Mouse (Mus musculus) myocyte (in vitro differentiated cells): ENCODE results near the gene Itpkc. TPM values are rescaled to one million over a fixed set of nuclear protein-coding genes. Genes with fewer than 3 reads are reported as not detected.

ENCODE experiments used
- H3K27me3 ChIP-seq: one replicate; pipeline ENCODE4 v1.6.1; 2011; ENCODE audit not compliant: control insufficient read depth, insufficient read depth, insufficient read length
- H3K36me3 ChIP-seq: one replicate; pipeline ENCODE4 v1.6.1; 2011; ENCODE audit not compliant: control insufficient read depth, insufficient read depth
- H3K4me2 ChIP-seq: one replicate; pipeline ENCODE4 v1.6.1; 2011; ENCODE audit warnings: low read depth, control low read depth
- H3K4me3 ChIP-seq: one replicate; pipeline ENCODE4 v1.5.1; 2011; ENCODE audit warnings: mild to moderate bottlenecking, control low read depth, moderate library complexity
- H3K79me2 ChIP-seq: one replicate; pipeline ENCODE4 v1.6.1; 2011; ENCODE audit not compliant: control insufficient read depth, insufficient read depth
- H3ac ChIP-seq: one replicate; pipeline ENCODE4 v1.6.1; 2011; ENCODE audit not compliant: control insufficient read depth, insufficient read length
- CEBPB ChIP-seq: IDR thresholded peaks from 2 replicates; pipeline ENCODE4 v1.6.1; 2011; ENCODE audit warnings: mild to moderate bottlenecking, moderate library complexity; ENCODE audit not compliant: poor library complexity, insufficient read depth, severe bottlenecking
- E2F4 ChIP-seq: IDR thresholded peaks from one replicate; pipeline ENCODE4 v1.6.1; 2011; ENCODE audit warnings: mild to moderate bottlenecking, control low read depth, moderate library complexity; ENCODE audit not compliant: insufficient read depth
- MAX ChIP-seq: IDR thresholded peaks from one replicate; pipeline ENCODE4 v1.6.1; 2011; ENCODE audit warnings: low read depth, mild to moderate bottlenecking, control low read depth
- MYOD1 ChIP-seq, 3 experiments: IDR thresholded peaks; one replicate each; pipeline ENCODE4 v1.6.1; 2011; ENCODE audit warnings: control low read depth in 2 of 3, low read depth in 2 of 3, mild to moderate bottlenecking in 2 of 3, moderate library complexity in 1 of 3; ENCODE audit not compliant: insufficient read length in 2 of 3, control insufficient read depth in 1 of 3
- MYOG ChIP-seq, 3 experiments: IDR thresholded peaks; one replicate each; pipeline ENCODE4 v1.6.1; 2011; ENCODE audit warnings: control low read depth in 2 of 3, low read depth in 2 of 3, mild to moderate bottlenecking in 2 of 3; ENCODE audit not compliant: insufficient read length in 2 of 3, control insufficient read depth in 1 of 3, insufficient read depth in 1 of 3
- POLR2A ChIP-seq: IDR thresholded peaks from one replicate; pipeline ENCODE4 v1.6.1; 2011; ENCODE audit warnings: low read depth, mild to moderate bottlenecking, control low read depth, moderate library complexity; ENCODE audit not compliant: insufficient read length
- POLR2AphosphoS2 ChIP-seq: IDR thresholded peaks from one replicate; pipeline ENCODE4 v1.6.1; 2011; ENCODE audit warnings: low read depth, control low read depth; ENCODE audit not compliant: insufficient read length
- REST ChIP-seq: IDR thresholded peaks from one replicate; pipeline ENCODE4 v1.6.1; 2011; ENCODE audit warnings: mild to moderate bottlenecking, control low read depth, moderate library complexity; ENCODE audit not compliant: insufficient read depth, insufficient read length
- SRF ChIP-seq: IDR thresholded peaks from one replicate; pipeline ENCODE4 v1.6.1; 2011; ENCODE audit warnings: low read depth; ENCODE audit not compliant: control insufficient read depth, insufficient read length
- TCF12 ChIP-seq: IDR thresholded peaks from one replicate; pipeline ENCODE4 v1.6.1; 2011; ENCODE audit warnings: mild to moderate bottlenecking, control low read depth; ENCODE audit not compliant: poor library complexity, insufficient read depth, severe bottlenecking
- TCF3 ChIP-seq: IDR thresholded peaks from one replicate; pipeline ENCODE4 v1.6.1; 2011; ENCODE audit warnings: low read depth, control low read depth; ENCODE audit not compliant: insufficient read length
- USF1 ChIP-seq: IDR thresholded peaks from one replicate; pipeline ENCODE4 v1.6.1; 2011; ENCODE audit warnings: low read depth, mild to moderate bottlenecking, control low read depth, moderate library complexity
- polyA plus RNA-seq: library from polyadenylated mRNA; unstranded; fragments of >200 nt; fragmentation: generic; extraction: Trizol; gene quantifications from one replicate; pipeline ENCODE4 v1.2.1, GENCODE M21; 2012; ENCODE audit warnings: missing spikeins

Itpkc gene
- polyA plus RNA-seq, 1 experiment, result 7.1 TPM

DNA sequence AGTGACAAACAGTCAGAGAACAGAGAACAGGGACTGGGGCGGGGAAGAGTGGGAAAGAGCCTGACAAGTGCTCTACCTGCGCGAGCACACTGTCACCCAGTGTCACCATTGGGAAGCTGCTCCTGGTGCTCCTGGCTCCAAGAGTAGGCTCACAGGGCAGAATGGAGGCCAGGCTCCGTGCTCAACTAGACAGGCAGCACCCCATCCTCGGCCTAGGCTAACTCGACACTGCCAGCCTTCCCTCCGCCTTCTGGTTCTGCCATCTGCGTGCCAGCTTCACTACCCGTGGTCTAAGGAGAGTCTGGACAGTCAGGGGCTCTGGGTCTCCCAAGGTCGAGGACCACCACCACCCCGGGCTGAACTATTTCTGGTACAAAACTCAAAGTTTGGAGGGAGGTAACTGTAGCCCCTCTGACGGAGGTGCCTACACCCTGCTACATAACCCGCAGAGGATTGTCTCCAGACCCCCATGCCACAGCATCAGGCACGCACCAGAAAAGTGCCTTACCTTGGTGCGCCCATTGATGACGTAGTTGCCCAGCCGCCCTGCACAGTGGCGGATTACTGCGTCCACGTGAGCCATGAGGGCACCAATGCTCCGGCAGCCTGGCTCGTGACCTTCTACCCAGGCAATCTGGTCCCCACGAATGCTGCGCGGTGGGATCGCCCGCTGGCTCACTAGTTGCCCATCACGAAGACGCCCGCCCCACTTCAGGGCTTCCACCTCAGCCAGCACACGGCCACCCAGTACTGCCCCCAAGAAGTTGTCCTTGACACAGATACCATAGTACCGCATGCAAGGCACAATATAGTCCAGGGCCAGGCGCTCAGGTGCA is 64.1 kb downstream of the Itpkc start:
- Histone ChIP-seq H3K36me3 (no peaks in the 10 kb centered on the region), H3K27me3 (no peaks in the 10 kb centered on the region), H3K4me3 (no peak overlapping the region)

DNA sequence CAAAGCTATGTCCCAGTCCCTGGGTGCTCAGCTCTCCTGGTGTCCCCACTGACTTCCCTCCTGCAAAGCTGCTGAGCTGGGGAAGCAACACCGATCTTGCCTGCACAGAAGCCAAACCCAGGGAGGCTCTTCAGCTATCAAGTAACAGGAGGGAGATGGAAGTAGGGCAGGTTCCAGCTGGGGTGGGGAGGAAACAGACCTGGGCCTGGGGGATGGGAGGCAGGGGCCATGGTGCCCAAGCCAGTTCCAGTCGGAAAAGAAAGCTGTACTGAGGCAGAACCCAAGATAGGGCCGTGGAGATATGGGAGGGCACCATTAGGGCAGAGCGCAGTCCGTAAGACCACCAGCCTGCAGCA is 65.0 kb downstream of the Itpkc start:
- Histone ChIP-seq H3K79me2 (peaks cover 12% of the 10 kb centered on the region), H3K36me3 (no peaks in the 10 kb centered on the region), H3K4me3 (no peak overlapping the region), H3K27me3 (no peaks in the 10 kb centered on the region), H3K4me2 (peak overlapping the region; percentile 13), H3ac (no peak overlapping the region)
- no peak for TF ChIP-seq REST
- TF ChIP-seq USF1, result no peak
- no peak for TF ChIP-seq MYOD1 (IDR thresholded peaks at IDR 0.05; ENCODE audit: control insufficient read depth in 1 of 3, insufficient read length in 2 of 3, low read depth in 2 of 3)
- TF ChIP-seq SRF, result no peak
- TF ChIP-seq POLR2A, result no peak
- TF ChIP-seq MAX, result no peak
- TF ChIP-seq POLR2AphosphoS2, result no peak
- no peak for TF ChIP-seq TCF12

More for the DNA sequence above, 64.1 kb downstream of the Itpkc start:
- no peak overlapping the region for H3ac ChIP-seq
- H3K79me2 ChIP-seq, result peaks cover 12% of the 10 kb centered on the region
- no peak overlapping the region for H3K4me2 ChIP-seq
- no peak for TF ChIP-seq POLR2A
- TF ChIP-seq POLR2AphosphoS2, result peak; percentile 26

DNA sequence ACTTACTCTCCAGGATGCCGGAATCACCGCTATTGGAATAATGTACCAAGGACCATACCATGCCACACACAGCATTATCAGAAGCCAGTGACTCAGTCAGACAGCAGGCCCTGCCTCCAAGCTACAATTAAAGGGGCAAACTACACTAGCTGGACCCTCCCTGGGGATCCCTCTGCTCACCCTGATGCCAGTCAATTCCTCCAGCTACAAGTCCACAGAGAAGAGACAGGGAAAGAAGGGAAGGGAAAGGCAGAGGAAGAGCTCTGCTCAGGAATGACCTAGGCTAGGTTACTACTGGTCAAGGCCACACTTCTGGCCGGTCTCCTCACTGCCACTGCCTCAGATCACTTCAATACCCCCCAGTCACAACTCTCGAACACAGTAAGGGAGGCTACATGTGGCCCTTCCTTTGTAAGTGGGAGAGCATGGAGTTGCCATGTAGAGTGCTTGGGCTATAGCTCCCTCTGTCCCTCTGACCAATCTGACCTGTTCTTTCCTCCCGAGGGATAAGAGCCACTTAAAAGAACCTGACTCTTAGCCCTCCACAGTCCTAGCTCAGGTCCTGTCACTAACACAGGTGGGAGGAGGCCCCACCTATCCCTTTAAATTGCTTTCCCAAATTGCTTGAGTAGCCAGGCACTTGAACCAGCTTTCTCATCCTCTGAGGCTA is 65.5 kb downstream of the Itpkc start:
- Histone ChIP-seq H3K27me3 (no peaks in the 10 kb centered on the region), H3K4me2 (peak overlapping the region; percentile 13), H3K36me3 (no peaks in the 10 kb centered on the region), H3K79me2 (peaks cover 12% of the 10 kb centered on the region), H3ac (no peak overlapping the region), H3K4me3 (no peak overlapping the region)
- TF ChIP-seq POLR2AphosphoS2 (no peak), TCF3 (no peak), TCF12 (no peak), CEBPB (no peak), POLR2A (no peak), MYOD1 (IDR thresholded peaks at IDR 0.05; ENCODE audit: control insufficient read depth in 1 of 3, insufficient read length in 2 of 3, low read depth in 2 of 3) (no peak), MAX (no peak)

DNA sequence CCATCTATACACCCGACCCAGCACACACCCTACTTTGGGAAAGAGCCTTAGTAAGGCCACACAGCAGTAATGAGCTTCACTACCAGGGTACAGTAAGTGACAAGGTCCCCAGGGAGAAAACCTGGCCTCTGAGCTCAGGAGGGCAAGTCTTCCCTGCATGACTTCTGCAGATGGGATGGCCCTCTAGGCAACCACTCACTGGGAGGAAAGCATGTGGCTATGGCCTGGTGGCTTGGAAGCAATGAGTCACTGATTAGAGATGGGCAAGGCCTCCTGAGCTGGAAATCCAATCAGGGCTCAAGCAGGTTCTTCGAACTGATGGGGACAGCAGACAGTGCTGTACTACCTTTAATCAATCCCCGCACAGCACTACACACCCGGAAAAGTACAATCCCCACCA is 66.7 kb downstream of the Itpkc start:
- Histone ChIP-seq H3K27me3 (no peaks in the 10 kb centered on the region), H3K36me3 (no peaks in the 10 kb centered on the region), H3K79me2 (peaks cover 12% of the 10 kb centered on the region), H3K4me2 (no peak overlapping the region), H3K4me3 (no peak overlapping the region), H3ac (no peak overlapping the region)
- TF ChIP-seq POLR2A (no peak), POLR2AphosphoS2 (no peak), USF1 (no peak), MAX (no peak), MYOG (IDR thresholded peaks at IDR 0.05; ENCODE audit: control insufficient read depth in 1 of 3, insufficient read depth in 1 of 3, insufficient read length in 2 of 3, low read depth in 2 of 3) (no peak), REST (no peak), CEBPB (no peak), E2F4 (no peak), TCF3 (no peak), MYOD1 (IDR thresholded peaks at IDR 0.05; ENCODE audit: control insufficient read depth in 1 of 3, insufficient read length in 2 of 3, low read depth in 2 of 3) (no peak), SRF (no peak), TCF12 (no peak)

DNA sequence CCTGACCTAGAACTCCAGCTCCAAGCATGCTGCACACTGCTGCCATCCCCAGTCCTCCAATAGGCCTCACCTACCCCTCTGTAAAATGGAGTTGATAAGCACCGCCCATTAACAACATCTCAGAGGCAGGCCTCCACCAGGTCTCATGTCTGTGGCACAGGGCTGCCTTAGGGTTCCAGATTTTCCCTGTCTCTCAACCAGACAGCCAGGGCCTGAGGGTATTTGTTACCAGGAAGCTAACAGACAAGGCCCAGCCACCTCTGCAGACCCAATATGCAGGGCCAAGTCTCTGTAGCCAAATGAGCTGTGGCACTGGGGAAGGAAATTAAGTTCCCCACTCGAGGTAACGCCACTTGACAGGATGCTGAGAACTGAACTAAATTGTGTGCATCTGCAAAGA is 67.5 kb downstream of the Itpkc start:
- H3K27me3 ChIP-seq, result no peaks in the 10 kb centered on the region
- no peak overlapping the region for H3K4me3 ChIP-seq
- H3K36me3 ChIP-seq, result no peaks in the 10 kb centered on the region
- no peak overlapping the region for H3K4me2 ChIP-seq
- H3K79me2 ChIP-seq, result peaks cover 9% of the 10 kb centered on the region
- no peak overlapping the region for H3ac ChIP-seq
- no peak for TF ChIP-seq SRF
- no peak for TF ChIP-seq TCF3
- TF ChIP-seq MYOG (IDR thresholded peaks at IDR 0.05; ENCODE audit: control insufficient read depth in 1 of 3, insufficient read depth in 1 of 3, insufficient read length in 2 of 3, low read depth in 2 of 3), result no peak
- TF ChIP-seq POLR2A, result no peak
- TF ChIP-seq MYOD1 (IDR thresholded peaks at IDR 0.05; ENCODE audit: control insufficient read depth in 1 of 3, insufficient read length in 2 of 3, low read depth in 2 of 3), result no peak
- no peak for TF ChIP-seq CEBPB
- no peak for TF ChIP-seq POLR2AphosphoS2
- no peak for TF ChIP-seq E2F4
- no peak for TF ChIP-seq TCF12
